Mouse (Mus musculus): ENCODE measurements at regions not wholly inside any gene's neighbourhood (a gene's known extent, or its start where the extent isn't known, plus 50 kb on each side); places are given as distances from the start of the nearest gene placed in this dataset.

GRCm38 (mm10) chr17:47273309-47273708 lies 95.4 kb upstream of the Mrps10 start:
- no peak for TF ChIP-seq CTCF (IDR thresholded peaks at IDR 0.05; ENCODE audit: low read depth, low read length)
- no peak for TF ChIP-seq GATA1 (IDR thresholded peaks at IDR 0.05; ENCODE audit: borderline replicate concordance, low read length)
- no peak for TF ChIP-seq TAL1 (conservative IDR thresholded peaks at IDR 0.05; ENCODE audit: low read depth, low read length)
- TF ChIP-seq GATA2 (IDR thresholded peaks at IDR 0.05; ENCODE audit: borderline replicate concordance, low read depth, low read length): no peak
- no peak for TF ChIP-seq POLR2AphosphoS5 (IDR thresholded peaks at IDR 0.05; ENCODE audit: insufficient replicate concordance, low read depth, low read length)
